Mouse (Mus musculus): Measurements from ENCODE around the gene Slc36a2. TPM values are rescaled to one million over a fixed set of nuclear protein-coding genes. Genes with fewer than 3 reads are reported as not detected.

The Slc36a2 gene
- polyA plus RNA-seq, 1 experiment from 2014 or later, result 0.43 TPM

DNA sequence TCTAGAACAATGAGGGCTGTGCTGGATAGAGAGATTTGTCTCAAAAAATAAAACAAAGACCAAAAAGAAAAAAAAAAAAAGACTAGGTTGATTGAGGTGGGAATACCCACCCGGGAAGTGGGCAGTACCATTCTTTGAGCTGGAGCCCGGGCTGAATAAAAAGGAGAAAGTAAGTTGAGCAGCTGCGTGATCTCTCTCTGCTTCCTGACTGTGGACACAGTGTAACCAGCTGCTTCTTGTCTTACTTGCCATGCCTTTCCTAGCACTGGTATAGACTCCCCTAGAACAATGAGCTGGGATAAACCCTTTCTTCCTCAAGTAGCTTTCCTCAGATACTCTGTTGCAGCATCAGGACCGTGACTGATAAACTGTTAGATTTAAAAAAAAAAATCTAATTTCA lies 43.4 kb downstream of the Slc36a2 start:
- Histone ChIP-seq H3K4me3 (replicated peaks; ENCODE audit: low read depth, low read length) (no peak overlapping the region), H3K27me3 (ENCODE audit: insufficient read depth, low read length) (no peaks in the 10 kb centered on the region), H3K4me1 (replicated peaks; ENCODE audit: insufficient read depth, low read length) (no peaks in the 10 kb centered on the region), H3K9ac (ENCODE audit: low read depth, low read length) (no peak overlapping the region), H3K9me3 (replicated peaks; ENCODE audit: low read length) (no peaks in the 10 kb centered on the region), H3K4me2 (ENCODE audit: low read length) (no peak overlapping the region), H3K27ac (no peak overlapping the region), H3K36me3 (ENCODE audit: insufficient read depth, low read length) (no peaks in the 10 kb centered on the region)
- 76% methylated on average over 4 of the region's 4 CpGs for WGBS
- TF ChIP-seq CTCF (IDR thresholded peaks at IDR 0.05; ENCODE audit: low read depth), result no peak
- DNase-seq (ENCODE audit: low spot score) (no peak), ATAC-seq (replicated peaks; ENCODE audit: low FRiP score, low read depth) (no peak)

GRCm38 (mm10) chr11:55137646-55138045 lies 47.2 kb downstream of the Slc36a2 start:
- no peaks in the 10 kb centered on the region for H3K27me3 ChIP-seq (ENCODE audit: insufficient read depth, low read length)
- no peak for ATAC-seq (replicated peaks; ENCODE audit: low FRiP score, low read depth)
- no peak overlapping the region for H3K9ac ChIP-seq (ENCODE audit: low read depth, low read length)
- no peak overlapping the region for H3K4me2 ChIP-seq (ENCODE audit: low read length)
- no peak overlapping the region for H3K4me3 ChIP-seq (replicated peaks; ENCODE audit: low read depth, low read length)
- no peaks in the 10 kb centered on the region for H3K9me3 ChIP-seq (replicated peaks; ENCODE audit: low read length)
- H3K4me1 ChIP-seq (replicated peaks; ENCODE audit: insufficient read depth, low read length), result no peaks in the 10 kb centered on the region
- H3K36me3 ChIP-seq (ENCODE audit: insufficient read depth, low read length), result no peaks in the 10 kb centered on the region
- TF ChIP-seq CTCF (IDR thresholded peaks at IDR 0.05; ENCODE audit: low read depth), result no peak
- H3K27ac ChIP-seq, result no peak overlapping the region
- DNase-seq (ENCODE audit: low spot score), result no peak

GRCm38 (mm10) chr11:55136770-55137547 lies 47.9 kb downstream of the Slc36a2 start:
- H3K27ac ChIP-seq, result no peak overlapping the region
- 76% methylated on average over 15 of the region's 15 CpGs for WGBS
- no peaks in the 10 kb centered on the region for H3K4me1 ChIP-seq (replicated peaks; ENCODE audit: insufficient read depth, low read length)
- no peaks in the 10 kb centered on the region for H3K9me3 ChIP-seq (replicated peaks; ENCODE audit: low read length)
- ATAC-seq (replicated peaks; ENCODE audit: low FRiP score, low read depth), result no peak
- H3K4me2 ChIP-seq (ENCODE audit: low read length), result no peak overlapping the region
- no peak overlapping the region for H3K4me3 ChIP-seq (replicated peaks; ENCODE audit: low read depth, low read length)
- no peak overlapping the region for H3K9ac ChIP-seq (ENCODE audit: low read depth, low read length)
- H3K36me3 ChIP-seq (ENCODE audit: insufficient read depth, low read length), result no peaks in the 10 kb centered on the region
- no peaks in the 10 kb centered on the region for H3K27me3 ChIP-seq (ENCODE audit: insufficient read depth, low read length)
- TF ChIP-seq CTCF (IDR thresholded peaks at IDR 0.05; ENCODE audit: low read depth), result no peak
- DNase-seq (ENCODE audit: low spot score), result no peak

GRCm38 (mm10) chr11:55134871-55135270 lies 50.0 kb downstream of the Slc36a2 start:
- Histone ChIP-seq H3K4me2 (ENCODE audit: low read length) (no peak overlapping the region), H3K9ac (ENCODE audit: low read depth, low read length) (no peak overlapping the region), H3K27me3 (ENCODE audit: insufficient read depth, low read length) (no peaks in the 10 kb centered on the region), H3K9me3 (replicated peaks; ENCODE audit: low read length) (no peaks in the 10 kb centered on the region), H3K27ac (no peak overlapping the region), H3K4me1 (replicated peaks; ENCODE audit: insufficient read depth, low read length) (no peaks in the 10 kb centered on the region), H3K4me3 (replicated peaks; ENCODE audit: low read depth, low read length) (no peak overlapping the region), H3K36me3 (ENCODE audit: insufficient read depth, low read length) (no peaks in the 10 kb centered on the region)
- no peak for TF ChIP-seq CTCF (IDR thresholded peaks at IDR 0.05; ENCODE audit: low read depth)
- WGBS, result 89% methylated on average over 5 of the region's 5 CpGs
- DNase-seq (ENCODE audit: low spot score), result no peak
- no peak for ATAC-seq (replicated peaks; ENCODE audit: low FRiP score, low read depth)

DNA sequence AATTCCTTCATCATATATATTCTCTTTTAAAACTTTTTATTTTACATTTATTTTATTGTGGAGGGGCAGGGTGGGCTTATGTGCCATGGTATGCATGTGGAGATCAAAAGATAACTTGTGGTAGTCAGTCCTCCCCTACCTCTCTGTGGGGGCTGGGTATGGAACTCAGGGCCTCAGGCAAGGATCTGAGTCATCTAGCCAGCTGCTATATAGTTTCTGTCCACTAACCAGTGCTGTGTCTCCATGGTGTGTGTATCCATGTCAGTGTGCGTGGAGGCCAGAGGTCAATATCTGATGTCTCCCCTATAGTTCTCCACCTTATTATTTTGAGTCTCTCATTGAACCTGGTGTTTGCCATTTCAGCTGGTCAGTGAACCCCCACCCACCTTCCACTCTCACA lies 50.5 kb downstream of the Slc36a2 start:
- WGBS, result 93% methylated on average over 1 of the region's 1 CpGs
- H3K4me1 ChIP-seq (replicated peaks; ENCODE audit: insufficient read depth, low read length), result no peaks in the 10 kb centered on the region
- DNase-seq (ENCODE audit: low spot score), result no peak
- no peak overlapping the region for H3K27ac ChIP-seq
- H3K36me3 ChIP-seq (ENCODE audit: insufficient read depth, low read length), result no peaks in the 10 kb centered on the region
- ATAC-seq (replicated peaks; ENCODE audit: low FRiP score, low read depth), result no peak
- no peak for TF ChIP-seq CTCF (IDR thresholded peaks at IDR 0.05; ENCODE audit: low read depth)
- no peak overlapping the region for H3K4me3 ChIP-seq (replicated peaks; ENCODE audit: low read depth, low read length)
- H3K9me3 ChIP-seq (replicated peaks; ENCODE audit: low read length), result no peaks in the 10 kb centered on the region
- H3K4me2 ChIP-seq (ENCODE audit: low read length), result no peak overlapping the region
- H3K9ac ChIP-seq (ENCODE audit: low read depth, low read length), result no peak overlapping the region
- no peaks in the 10 kb centered on the region for H3K27me3 ChIP-seq (ENCODE audit: insufficient read depth, low read length)

GRCm38 (mm10) chr11:55133204-55133603 lies 51.7 kb downstream of the Slc36a2 start:
- DNase-seq (ENCODE audit: low spot score), result no peak
- WGBS, result 94% methylated on average over 1 of the region's 1 CpGs

DNA sequence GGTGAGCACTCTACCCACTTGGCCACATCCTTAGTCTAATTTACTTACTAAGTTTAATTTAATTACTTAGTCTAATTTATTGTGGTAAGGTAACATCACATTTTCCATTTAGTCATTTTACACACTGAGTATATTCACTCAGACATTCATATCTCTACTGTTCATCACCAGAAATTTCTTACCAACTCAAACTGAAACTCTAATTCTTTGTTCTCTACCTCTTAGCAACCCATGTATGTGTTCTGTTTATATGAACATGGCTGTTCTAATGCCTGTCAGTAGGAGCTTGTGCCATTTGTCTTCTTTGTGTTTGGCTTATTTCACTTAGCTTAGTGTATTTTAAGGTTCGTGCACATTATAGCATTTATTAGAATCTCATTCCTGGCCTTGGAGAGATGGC lies 52.9 kb downstream of the Slc36a2 start:
- no peak for ATAC-seq (replicated peaks; ENCODE audit: low FRiP score, low read depth)
- Histone ChIP-seq H3K27ac (no peak overlapping the region), H3K4me3 (replicated peaks; ENCODE audit: low read depth, low read length) (no peak overlapping the region), H3K9ac (ENCODE audit: low read depth, low read length) (no peak overlapping the region), H3K27me3 (ENCODE audit: insufficient read depth, low read length) (no peaks in the 10 kb centered on the region), H3K36me3 (ENCODE audit: insufficient read depth, low read length) (no peaks in the 10 kb centered on the region), H3K4me2 (ENCODE audit: low read length) (no peak overlapping the region), H3K9me3 (replicated peaks; ENCODE audit: low read length) (no peaks in the 10 kb centered on the region), H3K4me1 (replicated peaks; ENCODE audit: insufficient read depth, low read length) (no peaks in the 10 kb centered on the region)
- WGBS, result 74% methylated on average over 1 of the region's 1 CpGs
- DNase-seq (ENCODE audit: low spot score), result no peak
- no peak for TF ChIP-seq CTCF (IDR thresholded peaks at IDR 0.05; ENCODE audit: low read depth)

More at GRCm38 (mm10) chr11:55133204-55133603, 51.7 kb downstream of the Slc36a2 start:
- no peak for ATAC-seq (replicated peaks; ENCODE audit: low FRiP score, low read depth)
- no peaks in the 10 kb centered on the region for H3K9me3 ChIP-seq (replicated peaks; ENCODE audit: low read length)
- H3K4me1 ChIP-seq (replicated peaks; ENCODE audit: insufficient read depth, low read length), result no peaks in the 10 kb centered on the region
- H3K4me2 ChIP-seq (ENCODE audit: low read length), result no peak overlapping the region
- no peak overlapping the region for H3K27ac ChIP-seq
- H3K36me3 ChIP-seq (ENCODE audit: insufficient read depth, low read length), result no peaks in the 10 kb centered on the region
- no peak overlapping the region for H3K9ac ChIP-seq (ENCODE audit: low read depth, low read length)
- no peaks in the 10 kb centered on the region for H3K27me3 ChIP-seq (ENCODE audit: insufficient read depth, low read length)
- no peak for TF ChIP-seq CTCF (IDR thresholded peaks at IDR 0.05; ENCODE audit: low read depth)
- H3K4me3 ChIP-seq (replicated peaks; ENCODE audit: low read depth, low read length), result no peak overlapping the region

Measured in kidney, postnatal 0 days (tissue).